Mouse (Mus musculus): ENCODE measurements around the gene Prr29.
"Not testable (repeated sequence)": the region's sequence is repeated elsewhere in the genome, so short reads cannot be mapped to it uniquely, and the experiment has no call there.

The Prr29 gene

DNA sequence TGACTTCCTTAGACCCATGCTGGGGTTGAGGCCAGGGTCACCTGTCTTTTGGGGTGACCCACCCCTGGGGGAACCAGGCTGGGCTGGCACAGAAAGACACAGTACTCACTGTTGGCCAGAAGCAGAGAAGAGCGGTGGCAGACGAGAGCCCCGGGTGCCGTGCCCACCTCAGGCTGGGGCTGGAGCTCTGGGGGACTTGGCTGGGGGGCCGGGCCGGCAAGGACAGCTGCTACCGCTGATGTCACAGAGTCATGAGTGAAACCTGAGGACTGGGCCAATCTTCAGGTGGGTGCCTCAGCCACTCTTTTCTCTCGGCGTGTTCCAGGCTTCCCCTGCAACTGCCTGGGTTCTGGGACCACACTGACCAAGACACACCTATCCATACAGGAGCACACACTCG, at the start of gene Prr29:
Gene Prr29 (plus strand): TSS at position 107 of the 400 bp plus-strand sequence.
- no peak for DNase-seq (ENCODE audit: low spot score in 2 of 2)

DNA sequence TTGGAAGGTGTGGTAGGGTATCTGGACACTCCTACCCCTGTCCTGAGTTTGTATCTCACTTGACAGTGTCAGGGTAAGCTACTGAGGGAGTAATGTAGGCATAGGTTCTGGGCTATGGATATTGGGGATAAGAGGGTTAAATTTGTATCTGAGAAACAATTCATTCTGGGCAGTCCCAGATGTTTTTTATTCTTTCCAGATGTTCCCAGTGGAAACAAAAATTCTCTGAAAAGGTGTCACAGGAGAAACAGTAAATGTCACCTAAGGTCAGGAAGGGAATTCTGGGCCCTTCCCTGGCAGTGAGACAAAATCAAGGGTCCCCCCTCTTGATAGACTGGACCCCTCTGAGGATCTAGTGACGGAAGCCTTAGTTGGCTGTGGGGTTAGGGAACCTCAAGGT, 48.9 kb upstream of the Prr29 start:
- DNase-seq (ENCODE audit: low spot score in 2 of 2) = no peak

DNA sequence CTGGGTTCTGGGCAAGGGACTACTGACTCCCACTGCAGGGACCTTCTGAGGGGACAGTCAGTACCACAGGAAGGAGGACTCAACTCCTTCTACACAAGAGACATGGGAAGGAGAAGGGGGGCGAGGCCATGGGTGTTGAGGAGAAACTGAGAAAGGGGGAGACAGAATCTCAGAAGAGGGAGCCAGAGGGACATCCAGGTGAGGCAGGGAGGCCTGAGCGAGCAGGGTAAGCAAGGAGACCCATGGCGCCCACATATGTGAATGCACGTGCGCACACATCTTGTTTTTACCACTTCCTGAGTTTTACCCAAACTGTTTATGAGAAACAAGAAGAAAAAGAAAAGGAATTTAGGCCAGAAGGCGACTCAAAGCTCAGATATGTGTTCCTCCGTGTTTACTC, 47.5 kb upstream of the Prr29 start:
- no peak for DNase-seq (ENCODE audit: low spot score in 2 of 2)

DNA sequence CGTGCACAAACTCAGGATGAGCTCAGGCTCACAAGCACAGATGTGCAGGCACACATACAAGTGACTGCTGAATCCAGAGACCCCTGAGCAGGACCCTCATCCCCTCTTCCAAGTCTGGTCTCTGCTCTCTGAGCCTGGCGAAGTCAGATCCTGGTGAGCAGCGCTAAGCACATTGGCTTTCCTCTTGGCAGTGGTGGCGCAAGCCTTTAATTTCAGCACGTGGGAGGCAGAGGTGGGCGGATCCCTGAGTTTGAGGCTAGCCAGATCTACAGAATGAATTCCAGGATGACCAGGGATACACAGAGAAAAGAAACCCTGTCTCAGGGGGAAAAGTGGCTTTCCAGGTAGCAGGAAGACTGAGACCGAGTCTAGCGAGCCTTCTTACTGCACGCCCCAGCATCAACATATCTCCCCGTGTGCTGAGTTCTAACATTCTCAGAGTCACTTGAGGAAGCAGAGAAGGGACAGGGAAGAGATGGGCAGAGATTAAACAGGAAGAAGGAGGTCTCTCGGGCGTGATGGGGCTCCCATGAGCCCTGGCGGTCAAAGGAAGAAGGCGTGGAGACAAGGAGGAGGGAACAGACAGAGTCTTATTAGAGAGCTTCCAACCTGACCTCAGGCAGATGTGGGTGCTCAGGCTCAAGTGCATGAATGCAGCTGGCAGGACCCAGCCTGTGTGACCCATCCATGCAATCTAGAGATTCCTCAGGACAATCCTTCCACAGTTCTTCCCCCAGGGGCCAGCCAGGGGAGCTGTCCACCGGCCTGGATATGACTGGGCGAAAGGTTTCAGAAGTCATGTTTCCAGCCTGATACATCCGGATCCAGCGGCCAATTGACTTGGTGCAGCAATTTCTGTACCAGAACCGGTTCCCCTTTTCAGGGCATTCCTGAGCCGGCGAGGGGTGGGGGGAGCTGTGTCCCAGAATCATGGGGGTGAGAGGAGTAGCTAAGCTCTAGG, 46.6 kb upstream of the Prr29 start:
- no peak for DNase-seq (ENCODE audit: low spot score in 2 of 2)

DNA sequence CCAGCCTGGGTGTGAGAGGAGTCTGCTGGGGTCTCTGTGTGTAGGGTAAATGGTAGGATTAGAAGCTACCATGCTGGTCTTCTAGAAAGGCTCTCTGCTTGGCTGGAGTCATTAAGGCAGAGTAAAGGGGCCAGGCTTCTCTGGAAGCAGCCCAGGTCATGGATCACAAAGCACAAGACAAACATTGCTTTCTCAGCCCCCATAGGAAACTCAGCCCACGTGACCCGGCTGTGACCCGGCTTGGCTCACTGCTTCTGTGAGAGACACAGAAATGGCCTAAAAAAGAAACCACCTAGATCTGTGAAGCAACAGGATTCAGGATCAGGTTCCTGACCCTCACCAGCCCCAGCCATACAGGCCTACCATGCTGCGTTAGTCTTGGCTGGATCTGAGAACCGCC, 40.4 kb upstream of the Prr29 start:
- DNase-seq (ENCODE audit: low spot score in 2 of 2) = no peak

DNA sequence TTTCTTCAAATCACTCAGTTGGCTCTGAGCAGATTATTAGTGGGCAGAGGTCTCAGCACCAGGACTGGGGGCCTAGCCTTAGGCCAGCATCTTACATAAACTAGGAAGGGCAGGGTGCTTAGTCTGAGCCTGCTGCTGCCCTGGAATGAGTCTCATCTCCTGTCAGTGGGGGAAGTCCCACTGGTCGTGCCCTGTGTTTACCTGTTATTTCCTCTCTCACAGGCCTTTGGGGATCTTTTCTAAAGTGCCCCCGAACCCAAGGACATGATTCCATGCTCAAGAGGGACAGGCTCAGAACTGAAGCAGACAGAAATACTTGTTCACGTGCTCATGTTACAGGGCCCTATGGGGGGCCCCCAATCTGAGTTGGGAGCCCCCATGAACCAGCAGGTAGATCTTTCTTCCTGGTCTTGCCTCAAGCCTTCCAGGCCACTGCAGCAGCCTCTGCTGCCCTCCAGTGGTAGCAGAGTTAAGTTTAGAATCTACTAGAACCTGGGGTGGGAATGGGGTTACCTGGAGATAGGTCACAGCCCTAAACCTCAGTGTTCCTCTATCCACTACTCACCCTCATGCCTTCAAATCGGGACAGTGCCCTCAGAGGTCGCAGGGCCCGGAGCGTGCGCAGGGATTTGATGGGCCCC, 39.6 kb upstream of the Prr29 start:
- DNase-seq (ENCODE audit: low spot score in 2 of 2) = peak; percentile 54 to 76

DNA sequence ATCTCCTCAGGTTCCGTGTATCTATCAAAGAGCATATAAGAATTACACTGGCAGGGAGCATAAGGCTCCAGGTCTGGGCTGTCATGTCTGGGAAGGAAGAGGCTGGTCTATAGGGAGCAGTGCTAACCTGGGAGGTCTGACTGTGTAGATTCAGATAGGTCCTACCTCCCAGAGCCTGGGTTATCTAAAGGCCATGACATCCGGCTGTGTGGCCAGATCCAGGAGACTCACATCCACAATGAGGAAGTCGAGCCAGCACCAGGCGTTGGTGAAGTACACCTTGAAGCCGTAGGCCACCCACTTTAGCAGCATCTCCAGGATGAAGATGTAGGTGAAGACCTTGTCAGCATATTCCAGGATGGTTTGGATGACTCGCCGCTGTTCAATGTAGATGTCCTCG, 38.8 kb upstream of the Prr29 start:
- DNase-seq (ENCODE audit: low spot score in 2 of 2) = no peak

DNA sequence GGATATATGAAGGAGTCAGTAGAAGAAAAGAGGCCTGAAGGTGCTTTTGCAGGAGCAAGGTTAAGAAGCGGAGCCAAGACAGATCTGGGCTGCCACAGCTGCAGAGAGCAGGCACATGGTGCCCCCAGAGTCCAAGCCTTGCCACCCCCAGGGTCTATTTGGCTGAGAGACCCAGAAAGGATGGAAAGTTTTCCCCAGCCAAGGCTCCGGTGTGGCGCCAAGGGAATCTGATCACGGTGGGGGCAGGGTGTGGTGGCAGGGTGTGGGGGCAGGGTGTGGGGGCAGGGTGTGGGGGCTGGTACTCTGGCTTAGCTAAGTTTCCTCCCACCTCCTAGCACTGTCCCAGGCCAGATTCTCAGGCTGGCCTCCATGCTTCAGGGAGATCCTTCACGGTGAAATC, 36.8 kb upstream of the Prr29 start:
- DNase-seq (ENCODE audit: low spot score in 2 of 2) = no peak

DNA sequence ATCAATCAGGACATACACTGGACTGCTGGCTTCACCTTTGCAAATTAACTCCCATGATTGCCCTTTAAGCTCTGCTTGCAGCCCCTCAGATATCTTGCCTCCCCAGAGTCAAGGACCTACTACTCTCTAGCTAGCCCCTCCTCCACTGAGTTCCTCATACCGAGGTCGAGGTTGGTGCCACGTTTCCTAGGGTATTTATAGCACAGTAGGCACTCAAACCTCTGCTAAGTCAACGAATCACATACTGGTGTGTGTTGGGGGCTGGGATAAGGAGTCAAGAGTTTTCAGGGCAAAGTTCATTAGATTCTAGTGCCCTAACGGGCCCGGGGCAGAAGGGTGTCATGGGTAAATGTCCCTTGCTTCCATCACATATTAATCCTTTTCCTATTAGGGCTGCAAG, 36.1 kb upstream of the Prr29 start:
- no peak for DNase-seq (ENCODE audit: low spot score in 2 of 2)

DNA sequence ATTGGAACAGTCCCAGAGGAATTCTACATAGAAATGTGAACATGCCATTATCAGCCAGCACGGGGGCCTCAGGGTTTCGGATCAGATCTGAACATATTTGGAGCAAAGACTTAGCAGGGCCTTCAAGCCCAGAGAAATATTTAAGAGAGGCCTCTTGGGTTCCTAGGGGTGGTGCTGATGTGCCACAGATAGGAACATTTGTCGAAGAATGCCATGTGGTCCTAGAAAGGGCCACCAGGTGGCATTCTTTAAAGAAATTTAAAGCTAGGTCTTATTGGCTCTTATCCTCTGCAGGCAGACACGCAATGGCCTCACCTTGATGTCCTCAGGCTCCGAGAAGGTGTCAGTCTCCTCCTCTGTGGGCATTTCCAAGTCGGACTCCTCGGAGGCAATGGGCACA, 35.6 kb upstream of the Prr29 start:
- peak; percentile 59 to 62 for DNase-seq (ENCODE audit: low spot score in 2 of 2)

DNA sequence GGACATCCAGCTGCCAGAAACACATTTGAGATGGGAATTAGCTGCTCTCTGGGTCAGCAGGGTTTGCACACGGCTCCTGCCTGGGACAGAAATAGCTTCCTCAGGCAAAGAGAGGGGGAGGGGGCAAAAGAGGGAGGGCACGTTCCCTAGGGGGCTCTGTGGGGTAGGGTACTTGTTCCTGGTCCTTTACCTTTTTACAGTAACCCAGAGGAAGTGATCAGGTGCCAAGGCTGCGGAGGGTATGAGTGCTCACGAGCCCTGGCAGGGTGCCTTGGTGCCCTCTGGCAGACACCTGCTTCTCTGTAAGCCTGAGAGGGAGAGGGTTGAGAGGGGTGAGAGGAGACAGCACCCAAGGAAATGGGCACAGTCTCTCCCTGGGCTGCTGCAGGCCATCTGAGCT, 32.8 kb upstream of the Prr29 start:
- no peak for DNase-seq (ENCODE audit: low spot score in 2 of 2)

DNA sequence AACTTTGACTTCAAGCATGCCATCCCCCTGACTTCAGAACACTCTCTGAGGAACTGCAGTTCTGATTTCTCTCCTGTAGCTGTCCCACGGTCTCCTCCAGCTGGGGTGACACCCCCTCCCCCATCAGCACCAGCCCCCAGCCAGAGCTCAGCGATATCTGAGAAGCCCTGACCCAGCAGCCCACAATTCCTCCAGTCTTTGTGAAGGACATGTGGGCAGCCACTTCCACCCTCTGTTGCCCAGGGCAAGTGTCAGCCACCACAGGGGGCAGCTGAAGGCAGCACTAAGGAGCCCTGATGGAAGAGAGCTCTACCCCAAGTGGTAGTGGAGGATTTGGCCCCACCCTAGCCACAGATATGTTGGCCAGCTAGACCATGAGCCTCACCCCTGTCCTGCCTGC, 31.2 kb upstream of the Prr29 start:
- no peak for DNase-seq (ENCODE audit: low spot score in 2 of 2)

DNA sequence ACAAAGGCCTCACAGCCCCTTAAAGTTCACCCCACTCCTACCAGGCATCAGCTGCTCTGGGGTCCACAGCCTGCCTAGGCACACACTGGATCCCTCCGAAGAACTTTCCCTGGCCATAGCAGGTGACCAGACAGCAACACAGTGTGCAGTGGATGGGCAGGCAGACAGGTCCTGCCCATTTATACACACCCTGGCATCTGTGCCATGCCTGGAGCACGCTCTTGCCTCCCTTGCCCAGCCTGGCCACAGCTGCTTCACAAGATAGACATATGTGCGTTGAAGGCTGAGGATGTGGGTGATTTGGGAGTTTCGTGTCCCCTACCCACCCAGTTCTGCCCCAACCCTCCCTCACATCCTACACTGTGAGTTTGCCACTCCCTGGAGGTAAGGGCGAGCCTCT, 27.2 kb upstream of the Prr29 start:
- DNase-seq (ENCODE audit: low spot score in 2 of 2) = no peak

DNA sequence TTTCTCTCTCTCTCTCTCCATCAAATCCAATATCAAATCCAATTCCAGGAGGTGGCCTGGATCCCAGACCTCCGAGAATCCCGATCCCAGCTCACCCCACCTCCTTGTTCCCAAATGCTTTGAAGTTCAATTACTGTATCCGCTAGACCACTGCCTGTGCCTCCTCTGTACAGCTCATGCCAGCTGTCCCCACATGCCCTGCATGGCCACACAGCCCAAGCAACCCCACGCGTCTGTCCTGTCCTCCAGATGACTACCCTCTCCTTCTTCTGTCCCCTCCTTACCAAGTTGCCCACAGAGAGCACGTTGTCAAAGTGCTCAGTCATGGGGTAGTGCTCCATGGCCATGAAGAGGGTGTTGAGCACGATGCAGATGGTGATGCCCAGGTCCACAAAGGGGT, 26.4 kb upstream of the Prr29 start:
- no peak for DNase-seq (ENCODE audit: low spot score in 2 of 2)

DNA sequence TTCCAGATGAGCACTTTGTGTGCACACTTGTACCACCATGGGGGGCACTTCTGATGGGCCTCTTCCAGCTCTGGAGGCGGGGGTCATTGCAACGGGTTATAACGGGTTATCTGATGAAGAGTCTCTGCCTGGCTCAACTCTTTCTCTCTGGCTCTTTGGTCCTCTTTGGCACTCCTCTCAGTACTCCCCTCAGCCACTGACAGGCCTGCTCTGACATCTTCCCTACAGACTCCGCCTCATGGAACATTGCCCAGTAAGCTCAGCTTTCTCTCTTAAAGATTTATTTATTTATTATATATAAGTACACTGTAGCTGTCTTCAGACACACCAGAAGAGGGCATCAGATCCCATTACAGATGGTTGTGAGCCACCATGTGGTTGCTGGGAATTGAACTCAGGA, 25.9 kb upstream of the Prr29 start:
- DNase-seq (ENCODE audit: low spot score in 2 of 2) = not testable (repeated sequence)

DNA sequence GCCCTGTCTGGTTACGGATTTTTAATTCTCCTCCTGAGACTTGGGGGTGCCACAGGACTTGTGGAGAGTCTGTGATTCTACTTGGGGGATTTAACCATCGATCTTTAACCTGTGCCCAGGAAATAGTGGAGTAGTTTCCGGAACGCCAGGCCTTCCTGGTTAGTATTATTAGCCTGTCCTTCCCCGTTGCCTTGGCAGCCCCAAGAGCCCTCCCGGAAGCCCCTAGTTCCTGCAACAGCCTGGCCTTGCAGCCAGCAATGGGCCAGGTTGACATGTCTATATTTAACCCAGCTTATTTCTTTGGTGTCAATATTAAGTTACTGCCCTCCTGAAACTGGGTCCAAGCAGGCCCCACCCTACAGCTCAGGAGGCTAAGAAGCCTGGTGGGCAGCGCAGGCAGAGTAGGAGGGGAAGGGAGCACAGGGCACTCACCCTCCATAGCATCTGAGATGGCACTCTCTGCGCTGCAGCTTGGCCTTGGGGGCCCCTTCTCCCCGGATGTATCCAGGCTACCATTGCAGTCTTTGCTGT, 24.2 kb upstream of the Prr29 start:
- no peak for DNase-seq (ENCODE audit: low spot score in 2 of 2)

DNA sequence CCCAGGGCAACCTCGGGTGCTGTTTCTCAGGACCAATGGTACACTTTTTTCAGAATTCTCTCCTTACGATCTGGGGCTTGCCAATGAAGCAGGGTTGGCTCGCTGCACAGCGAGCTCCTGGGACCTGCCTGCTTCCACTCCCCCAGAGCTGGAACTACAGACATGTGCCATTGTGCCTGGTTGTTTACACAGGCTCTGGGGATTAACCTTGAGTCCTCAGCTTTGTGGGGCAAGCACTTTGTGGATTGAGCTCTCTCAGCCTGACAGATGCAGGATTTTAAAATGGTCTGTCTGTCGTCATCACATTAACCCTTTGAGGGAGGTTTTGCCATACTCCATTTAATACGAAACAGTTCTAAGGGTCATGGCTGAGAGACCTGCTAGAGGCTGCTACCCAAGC, 20.4 kb upstream of the Prr29 start:
- no peak for DNase-seq (ENCODE audit: low spot score in 2 of 2)

DNA sequence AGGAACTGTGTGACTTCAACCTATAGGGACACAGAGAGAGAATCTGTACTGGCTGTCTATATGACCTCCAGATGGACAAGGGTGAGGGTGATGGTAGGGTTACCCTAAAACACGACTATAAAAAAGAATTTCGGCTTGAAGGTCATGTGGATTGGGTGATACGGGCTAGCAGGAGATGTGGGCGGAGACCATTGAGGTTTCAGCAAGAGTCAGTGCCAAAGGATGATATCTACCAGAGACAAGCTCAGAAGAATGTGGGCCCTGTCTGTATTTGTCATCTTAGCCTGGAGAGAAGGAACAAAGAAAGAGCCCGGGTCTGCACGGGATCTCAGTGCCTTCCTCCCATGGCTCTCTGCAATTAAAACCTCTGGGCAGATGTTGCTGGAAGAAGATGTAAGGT, 15.5 kb upstream of the Prr29 start:
- no peak for DNase-seq (ENCODE audit: low spot score in 2 of 2)

DNA sequence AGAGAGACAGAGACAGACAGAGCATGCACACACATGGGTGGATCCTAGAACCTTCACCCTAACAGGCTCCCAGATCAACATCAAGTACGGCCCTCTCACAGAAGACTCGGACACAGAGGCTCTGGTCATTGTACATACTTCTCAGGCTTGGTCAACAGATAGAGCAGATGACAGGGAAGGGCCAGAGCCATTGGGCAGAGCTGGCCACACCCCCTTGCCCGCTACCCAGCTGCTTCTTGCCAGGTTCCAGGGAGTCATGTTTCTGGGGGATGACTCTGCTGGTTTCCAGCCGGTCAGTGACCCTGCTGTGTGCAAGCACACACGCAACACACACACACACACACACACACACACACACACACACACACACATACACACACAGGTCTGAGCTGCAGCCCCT, 14.4 kb upstream of the Prr29 start:
- no peak for DNase-seq (ENCODE audit: low spot score in 2 of 2)

DNA sequence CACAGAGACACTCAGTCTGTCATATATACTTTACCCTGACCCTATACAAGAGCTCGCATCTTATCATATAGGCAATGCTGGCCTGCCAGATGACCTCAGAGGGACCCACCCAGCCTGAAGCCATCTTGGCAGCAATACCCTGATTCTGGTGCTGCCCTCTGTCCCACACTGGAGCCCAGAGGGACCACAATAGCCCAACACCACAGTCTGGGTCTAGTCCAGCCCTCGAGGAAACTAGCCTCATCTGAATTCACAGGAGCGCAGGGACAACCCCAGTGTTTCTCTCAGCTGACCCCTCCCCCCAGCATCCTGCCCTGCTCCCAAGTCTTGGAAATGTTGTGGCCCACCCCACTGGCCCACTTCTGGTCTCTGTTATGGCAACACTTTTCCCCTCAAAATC, 14.0 kb upstream of the Prr29 start:
- DNase-seq (ENCODE audit: low spot score in 2 of 2) = no peak

DNA sequence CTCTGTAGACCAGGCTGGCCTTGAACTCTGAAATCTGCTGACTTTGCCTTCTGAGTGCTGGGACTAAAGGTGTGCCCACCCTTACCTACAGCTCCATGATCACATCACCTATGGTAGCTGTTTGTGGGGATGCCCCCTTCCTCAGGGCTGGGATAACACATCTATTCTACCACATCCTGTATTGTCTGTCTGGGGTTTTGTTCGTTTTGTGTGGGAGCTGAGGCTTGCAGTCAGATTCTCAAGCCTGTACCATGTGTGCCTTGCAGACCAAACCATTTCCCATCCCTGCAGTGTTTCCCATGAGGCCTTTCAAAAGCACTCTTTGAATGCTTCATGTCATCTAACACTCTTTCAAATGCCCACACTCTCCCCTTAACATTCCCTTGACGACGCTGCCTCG, 13.3 kb upstream of the Prr29 start:
- no peak for DNase-seq (ENCODE audit: low spot score in 2 of 2)

DNA sequence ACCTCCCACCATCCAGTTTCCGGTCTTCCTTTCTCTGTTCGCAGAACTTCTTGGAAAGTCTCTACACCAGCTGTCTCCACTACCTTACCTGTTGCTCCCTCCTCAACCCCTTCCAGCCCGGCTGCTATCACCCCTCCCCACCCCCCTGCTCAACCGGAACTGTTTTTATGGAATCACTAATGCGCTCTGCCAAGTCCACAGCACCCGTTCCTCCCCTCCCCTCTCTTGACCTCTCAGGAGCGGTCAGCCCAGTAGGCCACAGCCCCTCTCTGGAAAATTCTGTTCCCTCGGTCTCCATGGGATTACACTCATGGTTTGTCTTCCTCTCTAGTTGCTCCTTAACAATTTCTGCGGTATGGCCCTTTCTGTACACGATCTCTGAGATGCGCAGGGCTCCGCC, 12.1 kb upstream of the Prr29 start, which contains the start of gene Scn4a:
Gene Scn4a (minus strand): TSS at position 101 of the 400 bp plus-strand sequence.
- DNase-seq (ENCODE audit: low spot score in 2 of 2) = no peak

DNA sequence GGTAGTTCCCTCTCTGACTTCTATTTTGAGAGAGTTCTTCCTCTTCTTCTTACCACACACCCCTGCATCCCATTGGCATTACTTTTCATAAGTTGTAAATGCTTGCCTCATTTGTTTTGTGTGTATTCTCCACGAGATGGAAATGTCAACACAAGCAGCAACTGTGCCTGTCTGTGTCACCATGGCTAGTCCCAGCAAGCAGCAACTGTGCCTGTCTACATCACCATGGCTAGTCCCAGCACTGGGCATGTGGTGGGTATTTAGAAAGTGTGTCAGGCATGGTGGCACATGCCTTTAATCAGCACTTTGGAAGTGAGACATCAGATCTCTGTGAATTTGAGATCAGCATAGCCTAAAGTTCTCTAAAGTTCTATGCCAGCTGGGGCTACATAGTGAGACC, 11.1 kb upstream of the Prr29 start:
- DNase-seq (ENCODE audit: low spot score in 2 of 2) = no peak

Data from right cerebral cortex, postnatal 10 days (tissue).